Mouse (Mus musculus): ENCODE data around the gene Zfp354c.
A peak's percentile ranks its signal among the peaks of the same experiment; 100 is the strongest.

Gene Zfp354c

DNA sequence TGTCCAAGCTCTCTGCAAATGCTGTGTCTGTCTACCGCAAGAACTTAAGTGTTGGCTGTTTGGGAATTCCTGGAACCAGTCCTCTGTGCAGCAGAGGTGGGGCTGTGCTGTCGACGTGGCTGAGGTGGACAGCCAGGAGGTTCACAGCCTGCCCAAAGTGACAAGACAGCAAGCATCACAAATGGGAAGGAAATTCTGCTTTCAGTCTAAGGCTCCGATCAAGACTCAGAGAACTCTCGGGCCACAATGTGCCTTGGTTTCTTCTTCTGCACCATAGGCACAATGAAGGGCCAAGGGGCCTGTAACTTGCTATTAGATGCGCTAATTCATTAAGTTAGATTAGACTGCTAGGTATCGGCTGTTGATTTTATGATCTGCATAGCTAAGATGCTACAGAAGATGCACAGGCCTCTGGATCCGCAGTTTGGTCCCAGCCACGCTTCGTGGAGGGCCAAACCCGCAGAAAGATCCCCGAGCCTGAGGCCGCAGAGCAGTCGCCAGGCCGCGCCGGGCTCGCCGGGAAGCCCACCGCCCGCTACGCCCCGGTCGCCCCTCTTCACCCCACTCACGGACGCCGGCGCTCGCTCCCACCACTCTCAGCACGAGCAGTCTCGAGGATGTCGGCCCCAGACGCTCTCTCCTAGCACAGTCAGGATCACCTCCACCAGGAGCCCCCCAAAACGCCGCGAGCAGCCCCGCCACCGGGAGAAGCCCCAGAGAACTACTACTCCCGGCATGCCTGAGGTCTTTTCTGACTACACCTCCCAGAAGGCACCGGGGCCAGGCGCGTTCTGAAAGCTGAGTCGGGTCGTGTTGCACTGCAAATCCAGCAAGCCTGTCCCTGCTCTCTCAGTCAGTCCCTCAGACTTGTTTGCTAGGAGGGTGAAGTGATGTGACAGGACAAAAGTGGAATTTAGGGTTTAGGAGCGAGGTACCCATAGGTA lies at the start of gene Zfp354c:
Gene Zfp354c (minus strand): TSS at position 715 of the 944 bp plus-strand sequence.
- peak; percentile 53 to 62 for DNase-seq (ENCODE audit: low spot score in 2 of 2)

DNA sequence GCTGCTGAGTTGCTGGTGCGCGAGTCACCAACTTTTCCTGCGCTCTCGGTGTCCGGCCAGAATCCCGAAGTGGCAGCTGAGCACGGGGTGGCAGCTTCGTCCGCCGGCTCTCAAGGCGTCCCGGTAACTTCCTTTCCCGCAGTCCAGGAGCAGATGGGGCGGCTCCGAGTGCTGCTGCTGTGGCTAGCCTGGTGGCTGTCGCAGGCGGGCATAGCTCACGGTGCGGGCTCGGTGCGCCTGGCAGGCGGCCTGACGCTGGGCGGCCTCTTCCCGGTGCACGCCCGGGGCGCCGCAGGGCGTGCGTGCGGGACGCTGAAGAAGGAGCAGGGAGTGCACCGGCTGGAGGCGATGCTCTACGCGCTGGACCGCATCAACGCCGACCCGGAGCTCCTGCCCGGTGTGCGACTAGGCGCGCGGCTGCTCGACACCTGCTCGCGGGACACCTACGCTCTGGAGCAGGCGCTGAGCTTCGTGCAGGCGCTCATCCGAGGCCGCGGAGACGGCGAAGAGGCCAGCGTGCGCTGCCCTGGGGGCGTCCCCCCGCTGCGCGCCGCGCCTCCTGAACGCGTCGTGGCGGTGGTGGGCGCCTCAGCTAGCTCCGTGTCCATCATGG lies 23.6 kb upstream of the Zfp354c start:
- DNase-seq (ENCODE audit: low spot score in 2 of 2): peak in 1 of 2 experiments; percentile 14

- peak in 1 of 2 experiments; percentile 51 for DNase-seq (ENCODE audit: low spot score in 2 of 2)
Observed at GRCm38 (mm10) chr11:50850177-50850735, 22.7 kb upstream of the Zfp354c start, which contains the start of gene Grm6. TSS of gene Grm6 (plus strand) at chr11:50850685.

GRCm38 (mm10) chr11:50849310-50849709 lies 21.8 kb upstream of the Zfp354c start:
- peak in 1 of 2 experiments; percentile 24 for DNase-seq (ENCODE audit: low spot score in 2 of 2)

- no peak for DNase-seq (ENCODE audit: low spot score in 2 of 2)
Observed at GRCm38 (mm10) chr11:50848520-50849137, 21.1 kb upstream of the Zfp354c start.

DNA sequence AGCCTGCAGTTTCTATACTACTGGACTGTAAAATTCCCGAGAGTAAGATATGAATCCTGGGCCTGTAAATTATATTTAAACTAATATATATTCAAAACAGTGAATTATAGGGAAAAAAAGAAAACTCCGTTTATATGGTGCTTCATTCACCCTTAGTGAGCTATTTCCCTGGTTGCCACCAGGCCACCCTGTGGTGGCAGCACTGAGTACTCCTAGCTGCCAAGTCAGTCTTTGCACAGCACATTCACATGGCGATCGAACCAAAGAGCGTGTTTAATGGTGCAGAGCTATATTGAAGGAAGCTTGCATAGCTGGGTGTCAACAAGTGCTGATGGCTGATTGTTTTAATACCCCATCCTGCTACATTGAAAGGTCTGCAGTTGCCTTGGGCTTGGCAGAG lies 19.5 kb upstream of the Zfp354c start:
- no peak for DNase-seq (ENCODE audit: low spot score in 2 of 2)

DNA sequence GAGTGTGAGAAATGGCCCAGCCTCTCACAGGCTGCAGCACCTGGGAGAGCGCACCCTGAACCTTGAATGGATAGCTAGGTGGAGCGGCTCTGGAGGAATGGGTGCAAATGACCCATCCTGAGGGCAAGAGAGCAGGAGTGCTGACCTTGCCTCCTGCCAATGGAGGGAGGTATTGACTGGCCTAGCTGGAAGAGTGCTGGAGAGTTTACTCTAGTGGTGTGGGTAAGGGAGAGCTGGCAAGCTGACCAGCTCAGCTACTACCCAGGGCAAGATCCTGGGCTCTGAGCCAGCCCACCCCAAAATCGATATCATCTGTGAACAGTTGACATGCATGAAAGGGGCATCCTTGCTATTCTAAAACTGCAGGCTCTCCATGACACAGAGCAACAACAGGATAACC lies 18.4 kb upstream of the Zfp354c start:
- no peak for DNase-seq (ENCODE audit: low spot score in 2 of 2)

- peak; percentile 72 to 81 for DNase-seq (ENCODE audit: low spot score in 2 of 2)
Observed at GRCm38 (mm10) chr11:50841023-50841735, 13.7 kb upstream of the Zfp354c start, which contains the start of gene Zfp879. TSS of gene Zfp879 (minus strand) at chr11:50841552.

DNA sequence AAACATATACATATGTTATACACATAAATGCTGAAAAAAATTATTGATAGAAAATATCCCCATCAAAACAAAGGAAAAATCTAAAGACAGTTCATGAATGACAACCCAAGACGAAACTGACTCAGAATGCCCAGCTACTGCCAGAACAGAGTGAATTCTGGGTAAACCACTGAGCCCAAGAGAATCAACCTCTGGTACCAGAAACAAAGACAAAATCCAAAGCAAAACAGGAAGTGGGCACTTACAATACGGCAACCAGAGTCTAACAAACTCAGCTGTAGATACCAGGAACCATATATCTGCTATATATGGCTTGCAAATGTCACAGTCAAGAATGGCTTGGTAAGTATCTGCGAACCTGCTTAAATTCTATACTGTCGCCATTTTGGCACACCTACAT lies 8.2 kb upstream of the Zfp354c start:
- DNase-seq (ENCODE audit: low spot score in 2 of 2): peak in 1 of 2 experiments; percentile 57

- DNase-seq (ENCODE audit: low spot score in 2 of 2): no peak
Observed at GRCm38 (mm10) chr11:50826214-50826613, 1.3 kb downstream of the Zfp354c start.

- no peak for DNase-seq (ENCODE audit: low spot score in 2 of 2)
Observed at GRCm38 (mm10) chr11:50814233-50814632, 13.3 kb downstream of the Zfp354c start.

- DNase-seq (ENCODE audit: low spot score in 2 of 2): no peak
Observed at GRCm38 (mm10) chr11:50798836-50799235, 28.7 kb downstream of the Zfp354c start.

DNA sequence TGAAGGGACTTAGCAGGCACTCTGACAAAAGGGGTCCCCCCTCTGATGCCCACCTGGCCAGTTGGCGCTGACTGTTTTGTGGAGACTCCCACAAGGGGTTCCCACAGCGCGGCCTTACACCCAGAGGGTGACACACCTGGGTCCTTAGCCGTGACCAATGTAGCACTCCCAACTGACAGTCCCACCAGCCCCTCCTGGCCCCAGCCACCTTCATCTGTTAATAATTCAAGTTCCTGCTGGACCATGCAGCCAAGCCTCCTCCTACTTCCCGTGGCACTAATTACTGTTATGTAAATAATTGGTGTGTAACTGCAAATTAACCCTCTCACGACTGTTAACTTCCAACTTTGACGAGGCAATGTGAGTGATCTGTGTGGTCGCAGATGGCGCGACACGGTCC lies 29.9 kb downstream of the Zfp354c start:
- no peak for DNase-seq (ENCODE audit: low spot score in 2 of 2)

- no peak for DNase-seq (ENCODE audit: low spot score in 2 of 2)
Observed at GRCm38 (mm10) chr11:50771006-50771405, 56.5 kb downstream of the Zfp354c start.

DNA sequence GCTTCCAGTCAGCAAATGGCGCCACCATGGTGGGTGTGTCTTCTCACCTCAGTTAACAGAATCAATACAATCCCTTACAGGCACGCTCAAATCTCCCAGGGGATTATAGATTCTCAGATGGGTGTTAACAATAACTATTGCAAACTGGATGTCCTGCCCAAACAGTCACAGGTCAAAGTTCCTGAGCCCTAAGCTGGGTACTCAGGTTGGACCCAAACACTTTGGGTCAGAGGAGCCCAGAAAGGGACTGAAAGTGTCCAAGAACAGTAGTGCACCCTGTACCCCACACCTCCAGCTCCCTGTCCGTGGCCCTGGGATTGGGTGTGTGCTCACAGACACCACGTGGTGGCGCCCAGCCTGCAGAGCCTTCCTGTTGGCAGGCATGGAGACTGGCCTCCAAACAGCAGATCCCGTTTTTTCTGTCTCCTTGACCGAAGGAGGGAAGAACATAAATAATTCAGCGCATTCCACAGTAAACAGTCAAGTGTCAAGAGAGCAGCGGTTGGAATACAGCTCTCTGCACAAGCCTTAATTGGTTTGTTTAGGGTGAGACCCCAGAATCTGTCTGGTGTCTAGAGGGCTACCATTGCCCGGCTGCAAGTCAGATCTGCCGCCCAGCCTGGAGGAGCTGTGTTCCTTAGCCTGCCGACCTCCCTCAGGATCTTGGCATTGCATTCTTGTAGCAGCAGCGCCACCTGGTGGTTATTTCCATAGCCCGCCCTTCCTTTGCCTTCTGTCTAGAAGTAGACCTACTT lies 58.4 kb downstream of the Zfp354c start:
- peak; percentile 40 to 51 for DNase-seq (ENCODE audit: low spot score in 2 of 2)

GRCm38 (mm10) chr11:50767039-50767438 lies 60.5 kb downstream of the Zfp354c start:
- peak in 1 of 2 experiments; percentile 26 for DNase-seq (ENCODE audit: low spot score in 2 of 2)

DNA sequence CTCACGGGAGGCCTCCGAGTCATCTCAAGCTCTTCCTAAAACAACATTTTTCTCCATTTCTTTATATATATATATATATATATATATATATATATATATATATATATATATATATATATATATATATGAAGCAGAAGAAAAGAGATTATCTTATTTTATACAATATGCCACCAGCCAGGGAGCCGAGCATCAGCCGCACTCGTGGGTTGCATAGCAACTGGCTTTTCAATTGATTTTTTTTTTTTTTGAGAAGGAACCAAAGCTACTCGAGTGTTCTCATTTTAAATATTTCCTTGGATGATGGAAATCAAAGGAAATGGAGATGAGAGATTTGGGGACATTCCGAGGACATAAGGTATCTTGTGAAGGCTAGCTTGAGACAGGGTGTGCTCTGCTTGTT lies 61.1 kb downstream of the Zfp354c start:
- DNase-seq (ENCODE audit: low spot score in 2 of 2): no peak
